Mouse (Mus musculus) embryo, embryonic 10.5 days (tissue): ENCODE results near the gene Scube1.

Source experiments
- DNase-seq: peaks from one replicate; pipeline ENCODE4 v3.0.0-alpha.2; 2015; ENCODE audit warnings: low spot score

The Scube1 gene

DNA sequence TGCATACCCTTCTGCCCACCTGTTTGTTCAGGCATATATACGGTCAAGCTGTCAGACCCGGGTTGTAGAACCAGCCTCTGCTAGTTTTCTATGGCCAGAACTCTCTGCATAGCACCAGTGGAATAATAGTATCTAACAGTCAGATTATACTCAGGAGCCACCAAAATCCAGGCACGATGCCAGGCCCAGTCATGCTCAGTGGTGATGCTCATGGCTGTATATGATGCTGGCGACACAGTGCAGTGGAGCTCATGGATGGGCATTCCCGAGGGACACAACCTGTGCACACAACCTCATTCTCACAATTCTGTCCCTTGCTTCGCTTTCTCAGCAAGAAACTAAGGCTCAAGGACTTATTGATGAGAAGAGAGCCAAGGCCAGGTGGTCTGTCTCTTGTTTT is 58.8 kb downstream of the Scube1 start:
- no peak for DNase-seq

DNA sequence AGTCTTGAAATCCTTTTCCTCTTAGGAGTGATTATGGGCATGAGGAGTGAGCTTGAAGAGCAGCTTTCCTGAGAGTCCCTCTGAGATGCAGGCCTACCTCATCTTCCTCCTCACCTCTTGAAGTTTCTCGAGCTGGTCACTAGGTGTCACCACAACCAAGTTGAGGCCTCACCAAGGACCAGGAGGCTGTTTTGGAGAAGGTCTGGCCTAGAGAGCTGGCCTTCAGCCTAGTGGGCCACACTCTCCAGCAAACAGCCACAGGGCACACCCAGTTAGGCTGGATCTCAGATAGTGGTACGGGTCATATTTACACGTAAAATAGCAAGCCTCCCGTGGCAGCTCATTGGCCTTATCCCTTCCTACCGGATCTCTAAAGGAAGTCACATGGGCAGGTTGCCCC is 60.1 kb downstream of the Scube1 start:
- peak; percentile 77 for DNase-seq

DNA sequence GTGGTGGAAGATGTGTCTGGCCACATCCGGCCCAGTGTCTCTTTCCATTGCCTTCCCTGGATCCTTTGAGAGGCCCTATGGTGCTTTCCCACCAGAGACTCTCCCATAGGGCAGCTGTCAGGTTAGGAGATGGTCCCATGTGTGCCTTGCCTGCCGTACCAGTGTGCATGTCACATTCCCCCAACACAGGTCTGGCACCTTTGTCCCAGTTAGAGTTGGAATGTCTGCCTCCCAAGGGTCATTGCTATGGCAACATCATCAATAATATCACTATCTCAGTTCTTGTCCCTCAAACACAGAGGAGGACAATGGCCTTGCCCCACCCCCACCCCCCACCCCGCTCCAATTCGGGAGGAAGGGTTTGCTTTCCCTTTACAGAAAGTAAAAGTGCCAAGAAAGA is 61.8 kb downstream of the Scube1 start:
- DNase-seq = no peak

DNA sequence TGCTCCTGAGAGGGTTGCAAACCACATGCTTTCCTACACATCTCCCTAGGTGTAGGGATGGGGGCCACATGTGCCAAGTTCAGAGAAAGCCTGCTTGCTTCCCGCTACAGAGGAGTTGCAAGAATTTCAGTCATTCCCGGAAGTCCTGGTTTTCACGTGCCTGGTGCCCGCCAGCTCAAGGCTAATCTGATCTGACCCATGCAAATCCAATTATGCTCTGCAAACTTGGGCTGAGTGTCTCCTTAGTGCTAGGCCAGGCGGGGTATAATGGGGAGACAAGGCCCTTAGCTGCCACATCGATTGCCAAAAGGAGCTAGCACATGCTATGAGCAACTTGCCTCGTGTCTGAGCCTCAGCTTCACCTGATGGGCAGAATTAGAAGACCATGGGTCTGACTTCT is 62.7 kb downstream of the Scube1 start:
- DNase-seq = peak; percentile 43

DNA sequence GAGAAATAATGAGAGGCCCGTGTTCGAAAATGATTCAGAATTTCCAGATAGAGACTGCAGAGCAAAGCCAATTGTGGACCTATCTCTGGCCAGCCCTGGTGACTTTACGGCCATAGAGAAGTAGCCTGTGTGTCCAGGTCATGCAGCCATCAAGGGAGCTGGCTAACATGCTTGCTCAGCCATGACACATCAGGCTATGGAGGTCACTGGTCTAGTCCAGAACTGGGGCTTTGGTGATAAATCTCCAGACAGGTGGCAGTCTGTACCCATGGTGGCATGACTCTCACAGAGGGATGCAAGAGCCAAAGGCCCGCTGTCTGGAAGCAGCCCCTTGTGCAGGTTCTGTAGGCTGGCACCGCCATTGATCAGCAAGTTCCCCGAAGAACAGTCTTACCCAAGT is 82.3 kb downstream of the Scube1 start:
- no peak for DNase-seq

DNA sequence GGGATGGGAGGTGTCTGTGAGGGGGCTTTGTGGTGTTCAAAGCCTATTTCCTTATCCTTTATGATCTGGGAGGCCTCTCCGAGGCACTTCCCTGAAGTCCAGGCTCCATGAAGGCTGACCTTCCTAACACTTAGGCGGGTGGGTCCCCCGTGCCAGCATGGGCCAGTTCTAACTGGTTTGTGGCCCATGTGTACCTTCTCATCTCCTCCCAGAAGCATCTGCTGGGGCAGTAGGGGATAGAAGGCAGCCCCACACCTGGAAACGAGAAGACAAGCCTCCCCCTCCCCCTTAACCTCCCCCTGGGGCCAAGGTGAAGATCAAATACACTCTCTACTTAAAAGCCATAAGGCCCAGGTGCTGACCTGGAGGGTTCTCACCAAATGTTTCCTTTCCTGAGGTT is 84.6 kb downstream of the Scube1 start:
- DNase-seq = no peak

DNA sequence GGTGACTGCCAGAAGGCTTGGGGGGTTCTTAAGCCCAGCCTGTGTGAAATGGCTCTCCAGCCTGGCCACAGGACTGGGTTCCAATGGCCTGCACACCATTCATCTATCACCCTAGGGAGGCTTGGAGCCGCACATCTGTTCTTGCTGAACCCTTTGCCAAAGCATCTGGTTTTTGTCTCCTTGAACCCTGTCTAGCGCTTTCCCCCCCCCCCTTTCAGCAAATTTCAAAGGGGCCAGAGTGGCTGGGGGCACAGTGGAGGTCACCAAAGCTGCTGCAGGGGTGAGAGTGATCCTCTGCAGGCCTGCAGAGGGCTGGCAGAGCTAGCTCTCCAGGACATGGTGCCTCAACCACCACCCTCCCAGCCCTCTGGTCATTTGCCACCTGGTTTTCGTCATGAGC is 85.7 kb downstream of the Scube1 start:
- DNase-seq = peak; percentile 75

DNA sequence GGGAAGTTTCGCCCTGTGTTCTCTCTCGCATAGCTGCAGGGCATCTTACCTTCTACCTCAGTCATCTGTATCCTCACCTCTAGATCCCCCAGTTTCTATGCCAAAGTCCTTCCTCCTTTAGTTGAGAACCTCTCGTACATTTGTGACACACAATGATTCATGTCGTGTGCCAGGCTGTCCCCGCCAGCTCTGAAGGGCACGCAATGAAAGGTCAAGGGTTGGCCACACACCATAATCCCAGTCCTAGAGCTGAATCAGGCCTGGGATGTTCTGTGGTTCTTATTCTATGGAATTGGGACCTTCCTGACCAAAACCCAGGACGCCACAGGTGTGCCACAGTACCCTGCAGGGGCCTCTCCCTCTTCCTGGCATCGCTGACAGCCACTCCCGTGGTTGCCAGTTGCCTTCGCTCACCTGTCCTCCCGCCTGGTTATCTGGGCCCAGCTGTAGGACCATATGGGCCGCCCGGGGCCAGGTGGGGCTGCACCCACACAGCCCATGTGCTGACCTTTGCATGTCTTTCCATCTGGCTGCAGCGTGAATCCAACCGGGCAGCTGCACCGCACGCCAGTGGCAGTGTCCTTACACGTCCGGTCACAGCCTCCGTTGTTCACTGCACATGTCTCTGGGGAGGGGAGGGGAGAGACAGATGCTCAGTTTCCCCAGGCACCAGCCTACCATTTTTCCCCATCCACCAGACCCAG is 86.5 kb downstream of the Scube1 start:
- peak; percentile 38 for DNase-seq

DNA sequence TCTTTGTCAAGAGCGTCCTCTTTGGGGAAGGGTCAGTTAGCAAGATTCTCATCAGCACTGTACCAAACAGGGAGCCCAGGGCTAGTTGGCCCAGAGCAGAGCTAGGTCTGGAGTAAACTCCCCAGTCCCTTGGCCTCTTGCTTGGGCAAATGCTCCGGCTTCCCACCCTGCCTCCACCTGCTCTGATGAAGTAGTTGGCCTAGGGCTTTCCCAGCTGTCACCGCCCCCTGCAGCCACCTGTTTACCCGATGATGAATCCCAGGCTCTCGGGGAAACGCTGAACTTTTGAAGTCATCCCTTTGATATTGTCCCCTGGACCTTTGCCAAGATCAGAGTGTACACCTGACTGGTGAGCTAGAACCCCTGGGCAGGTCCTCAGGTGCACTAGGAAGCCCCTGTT is 88.1 kb downstream of the Scube1 start:
- no peak for DNase-seq

DNA sequence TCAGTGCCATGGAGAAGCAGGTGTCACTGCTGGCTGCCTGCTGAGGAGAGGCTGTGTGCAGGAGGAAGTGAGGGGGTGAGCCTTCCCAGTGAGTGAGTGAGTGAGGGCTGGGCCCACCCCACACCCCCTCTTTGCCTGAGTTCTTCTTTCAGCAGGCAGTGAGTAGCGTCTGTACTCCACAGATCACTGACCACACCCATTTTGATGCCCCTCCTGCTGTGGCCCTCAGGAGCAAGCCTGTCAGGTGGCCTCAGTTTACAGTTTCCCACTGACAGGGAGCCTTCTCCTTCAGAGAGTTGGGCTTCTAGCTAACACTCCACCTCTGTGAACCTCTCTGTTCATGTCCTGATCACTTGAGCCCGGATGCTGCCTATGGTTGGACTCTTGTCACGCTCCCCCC is 89.6 kb downstream of the Scube1 start:
- no peak for DNase-seq

DNA sequence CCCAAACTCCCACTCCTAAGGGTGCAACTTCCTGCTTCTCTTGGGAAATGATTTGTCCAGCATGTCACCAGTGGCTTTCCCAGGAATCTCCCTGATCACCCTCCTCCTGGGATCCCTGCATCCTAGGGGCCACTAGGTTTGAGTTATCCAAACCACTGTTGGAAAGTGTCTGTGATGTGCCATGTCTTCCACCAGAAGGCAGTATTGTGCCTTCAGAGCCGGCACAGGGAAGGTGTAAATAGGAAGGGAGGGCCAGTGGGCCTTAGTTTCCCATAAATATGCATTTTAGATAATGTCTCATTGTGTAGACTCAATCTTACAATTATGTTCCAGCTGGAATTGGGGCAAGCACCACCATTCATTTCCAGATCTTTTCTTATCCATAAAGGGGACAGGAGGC is 90.7 kb downstream of the Scube1 start:
- DNase-seq = peak; percentile 56

DNA sequence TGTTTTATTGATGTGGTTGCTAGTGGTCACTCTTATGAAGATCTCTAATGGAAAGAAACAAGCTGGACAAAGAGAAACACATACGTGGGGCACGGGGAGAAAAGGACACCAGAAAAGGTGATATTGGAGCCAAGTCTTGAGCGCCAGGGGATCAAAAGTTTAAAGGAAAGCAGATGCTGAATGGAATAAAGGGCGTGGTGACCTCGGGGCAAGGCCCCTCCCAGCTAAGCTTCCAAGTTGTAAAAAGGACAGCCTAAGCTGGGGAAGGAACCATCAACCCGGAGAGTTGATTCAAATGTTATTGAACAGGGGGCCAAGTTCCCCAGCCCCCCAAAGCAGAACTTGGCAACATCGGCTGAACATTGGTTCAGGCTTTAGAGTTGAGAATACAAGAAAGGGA is 93.8 kb downstream of the Scube1 start:
- no peak for DNase-seq

DNA sequence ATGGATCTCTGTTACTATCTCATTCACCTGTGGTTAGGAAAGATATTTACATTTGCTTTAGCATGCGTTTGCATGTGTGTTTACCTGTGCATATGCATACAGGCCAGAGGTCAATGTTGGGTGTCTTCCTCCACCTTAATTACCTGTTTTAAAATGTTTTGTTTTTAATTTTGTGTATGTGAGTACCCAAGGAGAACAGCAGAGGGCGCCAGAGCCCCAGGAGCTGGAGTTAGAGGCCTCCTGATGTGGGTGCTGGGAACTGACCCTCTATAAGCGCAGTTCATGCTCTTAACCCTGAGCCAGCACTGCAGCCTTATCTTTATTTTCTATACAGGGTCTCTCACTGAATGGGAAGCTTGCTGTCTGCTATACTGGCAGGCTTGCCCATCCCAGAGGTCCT is 95.1 kb downstream of the Scube1 start:
- DNase-seq = no peak

DNA sequence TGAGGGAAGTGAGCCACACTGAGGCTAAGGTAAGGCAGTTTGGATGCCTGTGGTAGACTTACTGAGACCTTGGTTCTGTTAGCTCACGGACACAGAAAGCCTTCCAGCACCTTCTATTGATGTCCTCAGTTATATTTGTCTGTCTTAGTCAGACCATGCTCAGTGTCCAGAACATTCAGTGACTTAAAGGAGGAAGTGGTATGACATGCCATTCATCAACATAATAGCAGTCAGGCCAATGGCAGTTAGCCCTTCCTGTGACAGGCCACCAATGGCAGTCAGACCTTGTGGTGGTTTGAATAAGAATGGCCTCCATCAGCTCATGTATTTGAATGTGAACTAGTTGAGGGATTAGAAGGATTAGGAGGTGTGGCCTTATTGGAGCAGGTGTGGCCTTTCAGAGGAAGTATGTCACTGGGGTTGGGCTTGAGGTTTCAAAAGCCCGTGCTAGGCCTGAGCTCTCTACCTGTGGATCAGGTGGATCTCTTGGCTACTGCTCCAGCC is 98.6 kb downstream of the Scube1 start:
- DNase-seq = no peak

DNA sequence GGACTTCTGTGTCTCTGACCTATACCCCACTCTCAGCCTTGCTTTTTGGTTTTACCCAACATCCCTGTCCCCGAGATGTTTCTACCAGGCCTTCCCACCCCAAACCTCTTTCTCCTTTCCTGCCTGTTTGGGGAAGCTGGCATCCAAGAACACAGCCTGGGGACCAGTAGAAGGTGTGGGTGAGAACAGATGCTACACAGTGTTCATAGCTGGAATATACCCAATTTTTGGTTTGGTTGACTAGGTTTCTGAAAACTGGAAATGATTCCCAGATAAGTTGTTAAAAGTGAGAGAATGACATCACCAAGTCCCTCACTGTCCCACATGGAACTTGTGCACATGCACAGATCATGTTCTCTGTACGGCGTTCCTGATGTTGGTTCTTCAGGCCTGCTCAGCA is 109.6 kb downstream of the Scube1 start:
- DNase-seq = no peak

DNA sequence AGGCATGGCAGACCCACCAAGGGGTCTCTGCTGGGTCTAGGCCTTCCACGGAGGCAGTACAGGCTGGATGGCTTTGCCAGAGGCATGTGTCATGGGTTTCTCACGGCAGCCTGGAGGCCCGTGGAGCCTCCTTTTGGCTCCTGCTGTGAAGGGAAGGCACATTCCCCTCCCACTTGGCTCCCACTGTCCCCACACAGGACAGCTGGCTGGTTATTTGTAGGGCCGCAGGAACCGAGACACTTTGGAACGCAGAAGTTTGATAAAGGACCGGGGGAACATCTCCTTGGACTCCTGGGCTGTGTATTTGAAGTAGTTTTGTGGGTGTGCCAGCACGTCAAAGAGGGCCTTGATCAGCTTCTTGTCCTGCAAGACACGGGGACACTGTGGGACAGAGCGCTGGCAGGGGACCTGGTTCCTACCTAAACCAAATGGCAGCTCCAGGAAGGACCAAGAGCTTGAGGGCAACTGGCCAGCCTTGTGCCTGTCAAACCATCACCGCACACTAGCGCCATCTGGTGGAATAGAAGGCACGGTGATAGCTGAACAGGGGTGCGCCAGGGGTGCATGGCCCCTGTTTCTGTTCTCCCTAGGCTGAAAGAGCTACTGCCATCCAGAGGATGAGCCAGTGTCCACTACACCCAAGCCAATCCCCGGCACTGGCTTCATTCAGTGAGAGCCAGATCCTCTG is 117.6 kb downstream of the Scube1 start:
- DNase-seq = peak; percentile 79

DNA sequence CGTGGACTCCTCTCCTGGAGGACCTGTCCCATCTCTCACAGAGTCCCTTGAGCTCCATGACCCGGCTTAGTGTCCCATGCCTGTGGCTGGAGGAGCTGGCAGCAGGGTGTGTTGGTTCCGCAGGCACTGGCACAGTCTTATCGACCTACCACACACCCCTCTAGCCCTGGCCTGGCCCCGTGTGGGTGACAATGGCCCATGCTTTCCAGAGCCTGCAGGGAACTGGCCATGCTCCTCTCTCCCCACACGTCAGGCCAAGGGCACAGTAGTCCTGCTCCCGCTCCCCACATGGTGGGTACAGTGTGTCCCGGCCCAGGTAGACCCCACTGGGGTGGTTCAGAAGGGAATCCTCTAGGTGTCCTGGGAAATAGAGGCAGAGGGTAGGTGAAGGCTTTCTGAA is 118.1 kb downstream of the Scube1 start:
- no peak for DNase-seq

DNA sequence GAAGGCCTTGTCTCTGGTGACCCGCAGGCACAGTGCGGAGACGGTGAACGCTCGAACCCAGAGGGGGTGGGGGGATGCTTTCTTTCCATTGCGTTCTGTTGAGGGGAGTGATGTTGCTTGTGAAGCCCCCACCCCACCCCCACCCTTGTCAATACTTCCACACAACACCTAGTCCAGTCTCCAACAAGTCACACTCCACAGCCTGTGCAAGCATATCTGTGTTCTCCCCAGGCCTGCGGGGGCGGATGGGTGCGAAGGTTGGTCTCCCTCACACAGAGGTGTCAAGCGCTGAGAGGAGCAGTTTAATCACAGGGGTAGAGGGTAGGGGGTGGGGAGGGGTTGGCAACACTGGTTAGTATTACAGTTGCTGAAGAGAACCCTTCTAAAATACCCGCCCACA is 118.6 kb downstream of the Scube1 start:
- DNase-seq = no peak

DNA sequence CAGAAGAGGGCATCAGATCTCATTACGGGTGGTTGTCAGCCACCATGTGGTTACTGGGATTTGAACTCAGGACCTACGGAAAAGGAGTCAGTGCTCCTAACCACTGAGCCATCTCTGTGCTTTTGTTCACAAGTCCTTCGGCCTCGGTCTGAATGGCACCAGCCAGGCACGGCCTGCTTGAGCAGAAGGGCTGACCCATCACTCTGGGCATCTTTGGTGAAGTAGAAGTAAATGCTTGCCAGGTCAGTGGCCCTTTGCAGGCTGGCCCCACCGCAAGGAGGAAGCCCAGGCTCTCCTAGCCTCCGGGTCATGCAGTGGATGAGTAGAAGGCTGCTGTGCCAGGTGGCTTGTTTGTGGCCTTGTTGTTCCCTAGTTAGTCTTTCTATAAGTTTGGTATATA is 121.4 kb downstream of the Scube1 start:
- no peak for DNase-seq

DNA sequence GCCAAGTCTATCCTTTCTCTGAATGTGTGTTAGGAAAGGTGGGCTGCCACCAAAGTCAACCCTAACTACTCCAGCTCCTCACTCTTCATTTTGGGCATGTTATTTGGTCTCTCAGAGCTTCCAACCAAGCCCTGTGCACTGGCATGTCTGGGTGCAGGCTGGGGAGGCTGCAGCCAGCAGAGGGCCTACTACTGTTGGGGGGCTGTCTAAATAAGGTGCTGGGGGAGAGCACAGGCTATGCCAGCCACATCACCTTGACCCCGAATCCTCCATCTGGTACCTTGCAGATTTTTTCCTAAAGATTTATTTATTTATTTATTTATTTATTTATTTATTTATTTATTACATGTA is 121.8 kb downstream of the Scube1 start:
- no peak for DNase-seq

DNA sequence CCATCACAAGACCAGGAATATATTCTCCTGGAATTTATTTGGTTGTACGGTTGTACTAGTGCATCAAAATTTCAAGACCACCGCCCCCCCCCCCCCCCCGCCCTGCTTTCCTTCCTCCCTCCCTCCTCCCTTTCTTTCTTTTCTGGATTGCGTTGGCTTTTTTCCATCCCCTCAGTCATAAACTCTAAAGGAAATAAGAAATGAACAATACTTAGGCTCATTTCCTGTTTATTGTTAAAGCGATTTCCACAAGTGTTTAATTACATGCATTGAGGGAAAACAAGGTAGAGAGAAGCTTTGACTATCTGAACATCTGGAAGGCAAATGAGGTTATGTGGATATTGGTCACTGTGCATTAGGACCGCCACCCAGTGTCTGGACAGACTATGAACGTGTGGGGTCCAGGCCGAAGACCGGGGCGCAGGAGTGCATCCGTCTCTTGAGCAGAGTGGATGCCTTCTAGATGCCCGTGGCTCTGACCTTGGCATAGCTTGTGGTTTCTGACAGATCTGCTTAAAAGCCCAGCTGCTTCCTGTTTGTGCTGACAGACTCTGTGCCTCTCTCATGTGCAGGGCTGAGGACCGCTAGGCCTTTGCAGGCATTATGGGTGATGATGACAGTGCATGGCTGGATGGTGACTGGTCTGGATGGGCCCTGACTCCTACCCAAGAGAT is 122.3 kb downstream of the Scube1 start:
- DNase-seq = peak; percentile 14

DNA sequence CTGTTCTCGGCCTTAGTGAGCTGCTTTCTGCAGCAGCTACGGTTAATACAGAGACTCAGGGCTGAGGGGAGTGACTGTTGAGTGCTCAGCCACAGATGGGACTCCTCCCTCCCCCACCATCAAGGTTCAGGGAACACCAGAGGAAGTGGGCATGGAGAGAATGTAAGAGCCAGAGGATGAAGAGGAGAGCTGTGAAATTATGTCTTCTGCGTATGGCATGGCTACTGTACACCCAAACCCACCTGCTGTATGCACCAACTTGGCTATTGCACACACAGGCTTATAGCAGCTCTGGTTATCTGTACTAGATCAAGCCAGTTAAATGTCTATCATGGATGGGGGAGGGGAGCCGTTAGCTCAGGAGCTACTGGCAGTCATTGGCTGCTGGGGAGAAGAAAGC is 123.6 kb downstream of the Scube1 start:
- no peak for DNase-seq

DNA sequence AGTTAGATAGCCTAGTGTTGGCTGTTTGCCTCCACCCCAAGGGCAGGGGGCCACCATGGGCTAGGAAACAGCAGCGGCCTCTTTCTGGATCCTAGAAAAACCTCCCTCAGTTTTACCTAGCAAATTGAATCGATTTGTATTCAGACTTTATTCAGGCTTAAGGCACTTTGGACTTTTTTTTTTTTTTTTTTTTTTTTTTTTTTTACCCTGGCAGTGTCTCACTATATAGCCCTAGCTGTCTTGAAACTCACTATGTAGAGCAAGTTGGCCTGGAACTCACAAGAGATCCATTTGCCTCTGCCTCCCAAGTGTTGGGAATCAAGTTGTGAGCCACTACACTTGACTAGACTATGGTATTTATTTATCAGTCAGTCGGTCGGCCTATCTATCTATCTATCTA is 128.0 kb downstream of the Scube1 start:
- DNase-seq = no peak

DNA sequence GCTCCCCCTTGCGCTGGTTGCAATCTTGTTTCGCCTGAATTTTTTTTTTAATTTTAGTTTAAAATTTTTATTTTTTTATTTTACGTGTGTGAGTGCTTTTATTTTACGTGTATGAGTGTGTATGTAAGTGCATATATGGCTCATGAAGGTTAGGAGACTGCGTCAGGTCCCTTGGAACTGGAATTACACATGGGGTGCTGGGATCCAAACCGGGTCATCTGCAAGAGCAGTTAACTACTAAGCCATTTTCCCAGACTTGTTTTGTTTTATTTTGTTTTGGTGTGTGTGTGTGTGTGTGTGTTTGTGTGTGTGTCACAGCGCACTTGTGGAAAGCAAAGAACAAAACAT is 129.5 kb downstream of the Scube1 start:
- no peak for DNase-seq
